Mouse (Mus musculus) heart, embryonic 13.5 days (tissue): ENCODE results near the gene 9330182O14Rik. TPM values are rescaled to one million over a fixed set of nuclear protein-coding genes. Genes with fewer than 3 reads are reported as not detected.

Experiments
- ATAC-seq: fragments of 200-750 bp; cut with Nextera tagmentation; 2 replicates; pipeline ENCODE4 v1.8.0; 2017; ENCODE audit warnings: moderate TSS enrichment; ENCODE audit not compliant: insufficient number of reproducible peaks, low FRiP score, low TSS enrichment; ENCODE audit errors: extremely low read depth
- H3K27ac ChIP-seq: fragments of 300-500 bp; sonication (generic); replicated peaks from 2 replicates; pipeline ENCODE4 v1.5.1; 2015; ENCODE audit warnings: moderate library complexity, mild to moderate bottlenecking, inconsistent platforms
- H3K27me3 ChIP-seq: fragments of 300-500 bp; sonication (generic); replicated peaks from 2 replicates; pipeline ENCODE4 v1.6.1; 2015; ENCODE audit warnings: mild to moderate bottlenecking, inconsistent platforms
- H3K36me3 ChIP-seq: fragments of 300-500 bp; sonication (generic); 2 replicates; pipeline ENCODE4 v1.6.1; 2015; ENCODE audit warnings: mild to moderate bottlenecking, inconsistent platforms
- H3K4me1 ChIP-seq: fragments of 300-500 bp; sonication (generic); 2 replicates; pipeline ENCODE4 v1.6.1; 2015; ENCODE audit warnings: inconsistent platforms
- H3K4me2 ChIP-seq: fragments of 300-500 bp; sonication (generic); 2 replicates; pipeline ENCODE4 v1.6.1; 2015; ENCODE audit warnings: inconsistent platforms, mild to moderate bottlenecking, moderate library complexity
- H3K4me3 ChIP-seq: fragments of 300-500 bp; sonication (generic); 2 replicates; pipeline ENCODE4 v1.5.1; 2015; ENCODE audit warnings: moderate library complexity, mild to moderate bottlenecking, inconsistent platforms
- H3K9ac ChIP-seq: fragments of 300-500 bp; sonication (generic); 2 replicates; pipeline ENCODE4 v1.6.1; 2015; ENCODE audit warnings: inconsistent platforms, mild to moderate bottlenecking, moderate library complexity
- H3K9me3 ChIP-seq: fragments of 300-500 bp; sonication (generic); 2 replicates; pipeline ENCODE4 v1.6.1; 2016; ENCODE audit warnings: inconsistent platforms
- WGBS: fragments of 180-500 bp; shearing (Covaris S2); methylation state at CpG from one replicate; pipeline ENCODE4 v1.1.7; 2015; ENCODE audit warnings: mixed read lengths; 5-methylcytosine and 5-hydroxymethylcytosine counted together
- polyA plus RNA-seq: library from polyadenylated mRNA; unstranded; fragments of >200 nt; fragmentation: Nextera tagmentation; extraction: Ambion mirVana; gene quantifications from 2 replicates; pipeline ENCODE4 v1.2.1, GENCODE M21; 2015

9330182O14Rik gene
- not detected in 2 replicates for polyA plus RNA-seq

GRCm38 (mm10) chr15:40134152-40134792 is at the start of gene 9330182O14Rik:
9330182O14Rik (plus strand) TSS chr15:40134365.
- WGBS = 50% methylated on average over 10 of the region's 10 CpGs
- Histone ChIP-seq H3K4me2 (no peak within 1 kb of the TSS), H3K36me3 (no peaks in the 10 kb centered on the region), H3K9ac (no peak within 1 kb of the TSS), H3K9me3 (no peaks in the 10 kb centered on the region), H3K4me3 (no peak within 1 kb of the TSS), H3K27me3 (no peaks in the 10 kb centered on the region), H3K4me1 (peaks cover 6% of the 10 kb centered on the region), H3K27ac (no peak within 1 kb of the TSS)
- ATAC-seq = no peak

- ATAC-seq = no peak
- Histone ChIP-seq H3K27ac (no peak overlapping the region), H3K4me1 (peaks cover 8% of the 10 kb centered on the region; the same call in 1 of the 2 replicates), H3K9me3 (no peaks in the 10 kb centered on the region), H3K27me3 (no peaks in the 10 kb centered on the region), H3K9ac (no peak overlapping the region), H3K4me2 (no peak overlapping the region), H3K4me3 (no peak overlapping the region), H3K36me3 (no peaks in the 10 kb centered on the region)
- WGBS = 76% methylated on average over 2 of the region's 2 CpGs
These were observed 30.9 kb upstream of the 9330182O14Rik start for GRCm38 (mm10) chr15:40103304-40103703.

GRCm38 (mm10) chr15:40105712-40106111 is 28.5 kb upstream of the 9330182O14Rik start:
- H3K9me3 ChIP-seq = no peaks in the 10 kb centered on the region
- H3K4me3 ChIP-seq = no peak overlapping the region
- no peaks in the 10 kb centered on the region for H3K27me3 ChIP-seq
- H3K4me2 ChIP-seq = no peak overlapping the region
- ATAC-seq = no peak
- H3K36me3 ChIP-seq = no peaks in the 10 kb centered on the region
- H3K4me1 ChIP-seq = peaks cover 8% of the 10 kb centered on the region; the same call in 1 of the 2 replicates
- H3K27ac ChIP-seq = no peak overlapping the region
- 80% methylated on average over 4 of the region's 4 CpGs for WGBS
- H3K9ac ChIP-seq = no peak overlapping the region

- Histone ChIP-seq H3K4me3 (peak overlapping the region; percentile 34), H3K4me2 (peak overlapping the region; percentile 65)
These were observed 20.1 kb upstream of the 9330182O14Rik start for GRCm38 (mm10) chr15:40113888-40114576.

GRCm38 (mm10) chr15:40114600-40115271 is 19.4 kb upstream of the 9330182O14Rik start:
- peaks cover 3% of the 10 kb centered on the region; the same call in 1 of the 2 replicates for H3K27me3 ChIP-seq
- H3K9me3 ChIP-seq = no peaks in the 10 kb centered on the region
- H3K36me3 ChIP-seq = no peaks in the 10 kb centered on the region
- peak overlapping the region; percentile 34 for H3K4me3 ChIP-seq
- H3K9ac ChIP-seq = peak overlapping the region; percentile 47; the same call in 1 of the 2 replicates
- H3K4me1 ChIP-seq = peaks cover 11% of the 10 kb centered on the region
- H3K4me2 ChIP-seq = peak overlapping the region; percentile 65
- 36% methylated on average over 22 of the region's 22 CpGs for WGBS
- no peak overlapping the region for H3K27ac ChIP-seq
- no peak for ATAC-seq

More at GRCm38 (mm10) chr15:40113888-40114576, 20.1 kb upstream of the 9330182O14Rik start:
- Histone ChIP-seq H3K36me3 (no peaks in the 10 kb centered on the region), H3K9ac (peak overlapping the region; percentile 47; the same call in 1 of the 2 replicates), H3K27me3 (peaks cover 3% of the 10 kb centered on the region; the same call in 1 of the 2 replicates), H3K9me3 (no peaks in the 10 kb centered on the region), H3K4me1 (peaks cover 11% of the 10 kb centered on the region), H3K27ac (no peak overlapping the region)
- ATAC-seq = no peak
- WGBS = 21% methylated on average over 18 of the region's 18 CpGs

GRCm38 (mm10) chr15:40116396-40116795 is 17.8 kb upstream of the 9330182O14Rik start:
- no peak overlapping the region for H3K27ac ChIP-seq
- H3K4me3 ChIP-seq = no peak overlapping the region
- H3K27me3 ChIP-seq = peaks cover 3% of the 10 kb centered on the region; the same call in 1 of the 2 replicates
- H3K9me3 ChIP-seq = no peaks in the 10 kb centered on the region
- peaks cover 11% of the 10 kb centered on the region for H3K4me1 ChIP-seq
- H3K9ac ChIP-seq = no peak overlapping the region
- H3K36me3 ChIP-seq = no peaks in the 10 kb centered on the region
- no peak overlapping the region for H3K4me2 ChIP-seq
- ATAC-seq = no peak
- WGBS = 72% methylated on average over 3 of the region's 3 CpGs

- Histone ChIP-seq H3K9ac (no peak overlapping the region), H3K27me3 (no peaks in the 10 kb centered on the region), H3K9me3 (no peaks in the 10 kb centered on the region), H3K27ac (no peak overlapping the region), H3K4me3 (no peak overlapping the region), H3K4me2 (no peak overlapping the region), H3K36me3 (no peaks in the 10 kb centered on the region), H3K4me1 (peaks cover 19% of the 10 kb centered on the region)
- no peak for ATAC-seq
- WGBS = 56% methylated on average over 9 of the region's 9 CpGs
These were observed 9.8 kb upstream of the 9330182O14Rik start for GRCm38 (mm10) chr15:40124211-40124953.

- Histone ChIP-seq H3K9ac (no peak overlapping the region), H3K4me2 (peak overlapping the region; percentile 26), H3K4me3 (no peak overlapping the region), H3K27me3 (no peaks in the 10 kb centered on the region), H3K4me1 (peaks cover 12% of the 10 kb centered on the region), H3K9me3 (no peaks in the 10 kb centered on the region), H3K36me3 (no peaks in the 10 kb centered on the region), H3K27ac (no peak overlapping the region)
- ATAC-seq = no peak
- 19% methylated on average over 5 of the region's 5 CpGs for WGBS
These were observed 4.7 kb upstream of the 9330182O14Rik start for GRCm38 (mm10) chr15:40129496-40129895.

- WGBS = 16% methylated on average over 15 of the region's 15 CpGs
- ATAC-seq = no peak
- H3K4me1 ChIP-seq = peaks cover 10% of the 10 kb centered on the region
- H3K4me2 ChIP-seq = peak overlapping the region; percentile 47
- 0 out of 2 replicates have a peak overlapping the region, but pooled peaks have one; percentile 5 for H3K4me3 ChIP-seq
- H3K9ac ChIP-seq = no peak overlapping the region
- H3K27me3 ChIP-seq = no peaks in the 10 kb centered on the region
- no peaks in the 10 kb centered on the region for H3K9me3 ChIP-seq
- H3K27ac ChIP-seq = no peak overlapping the region
- no peaks in the 10 kb centered on the region for H3K36me3 ChIP-seq
These were observed 3.2 kb upstream of the 9330182O14Rik start for GRCm38 (mm10) chr15:40130880-40131478.

- Histone ChIP-seq H3K36me3 (no peaks in the 10 kb centered on the region), H3K27me3 (no peaks in the 10 kb centered on the region), H3K4me2 (no peak overlapping the region), H3K4me3 (no peak overlapping the region), H3K4me1 (peaks cover 10% of the 10 kb centered on the region), H3K9me3 (no peaks in the 10 kb centered on the region), H3K27ac (no peak overlapping the region), H3K9ac (no peak overlapping the region)
- no peak for ATAC-seq
- 74% methylated on average over 4 of the region's 4 CpGs for WGBS
These were observed 1.8 kb upstream of the 9330182O14Rik start for GRCm38 (mm10) chr15:40132408-40132807.
